Mouse (Mus musculus) CD8-positive naive resting alpha-beta T cell, adult 2 months (primary cell): ENCODE measurements around the gene C1qtnf7.

Experiments used
- DNase-seq, 2 experiments: peaks; one replicate each; pipeline ENCODE4 v3.0.0; 2022; ENCODE audit warnings: low read depth in 2 of 2, low spot score in 2 of 2

C1qtnf7 gene

GRCm38 (mm10) chr5:43603559-43603958 lies 88.2 kb downstream of the C1qtnf7 start:
- DNase-seq: no peak

- DNase-seq: no peak
Observed at GRCm38 (mm10) chr5:43608073-43608472, 92.7 kb downstream of the C1qtnf7 start.

GRCm38 (mm10) chr5:43609760-43610159 lies 94.4 kb downstream of the C1qtnf7 start:
- no peak for DNase-seq

- no peak for DNase-seq
Observed at GRCm38 (mm10) chr5:43621575-43622299, 106.4 kb downstream of the C1qtnf7 start.

GRCm38 (mm10) chr5:43625407-43625806 lies 110.1 kb downstream of the C1qtnf7 start:
- no peak for DNase-seq

GRCm38 (mm10) chr5:43634071-43634601 lies 118.8 kb downstream of the C1qtnf7 start:
- DNase-seq: no peak

- DNase-seq: no peak
Observed at GRCm38 (mm10) chr5:43634602-43635081, 119.3 kb downstream of the C1qtnf7 start.

- no peak for DNase-seq
Observed at GRCm38 (mm10) chr5:43645020-43645419, 129.7 kb downstream of the C1qtnf7 start.

GRCm38 (mm10) chr5:43647098-43647774 lies 131.9 kb downstream of the C1qtnf7 start:
- DNase-seq: no peak

- DNase-seq: no peak
Observed at GRCm38 (mm10) chr5:43661498-43661897, 146.2 kb downstream of the C1qtnf7 start.

GRCm38 (mm10) chr5:43661997-43662961 lies 146.9 kb downstream of the C1qtnf7 start, which contains the start of gene Cc2d2a:
Gene Cc2d2a (plus strand): TSS chr5:43662346.
- DNase-seq: no peak

GRCm38 (mm10) chr5:43663531-43663930 lies 148.2 kb downstream of the C1qtnf7 start:
- no peak for DNase-seq

- no peak for DNase-seq
Observed at GRCm38 (mm10) chr5:43665144-43665543, 149.8 kb downstream of the C1qtnf7 start.
